Mouse (Mus musculus) lung, adult 2 months (tissue): Measurements from ENCODE around the gene Hinfp.

ENCODE experiments used
- CTCF ChIP-seq: fragments of 200-500 bp; IDR thresholded peaks from 2 replicates; pipeline ENCODE4 v1.5.1; 2011; ENCODE audit warnings: mild to moderate bottlenecking, low read length, control low read depth; ENCODE audit not compliant: insufficient read depth
- POLR2A ChIP-seq: fragments of 200-500 bp; IDR thresholded peaks from 2 replicates; pipeline ENCODE4 v1.6.1; 2011; ENCODE audit warnings: low read depth, mild to moderate bottlenecking, control low read depth, low read length, borderline replicate concordance; ENCODE audit errors: extremely low read depth

GRCm38 (mm10) chr9:44345570-44346433 is 40.3 kb upstream of the Hinfp start:
- TF ChIP-seq POLR2A (no peak), CTCF (no peak)
